Comparison of ENCODE assay signal across 27 mouse cellular contexts in genomic region chr6:72834518-72834917, GRCm38 (mm10). TPM values are rescaled to one million over a fixed set of nuclear protein-coding genes. Genes with fewer than 3 reads are reported as not detected.
"Had no signal": no experiment of that assay in that cellular context is flagged by ENCODE, and none has a peak within 500 bp of the region (broad histone marks: within the 10 kb centered on the region; RNA-seq: fewer than 3 reads in every experiment).

No protein-coding gene starts in this region.

- DNase-seq: gastrocnemius, adult 2 months; gastrocnemius, postnatal 10 days; gastrocnemius, postnatal 25 days; heart, adult 18-20 months; heart, postnatal 10 days; heart, postnatal 4 days; kidney, adult 18-20 months; kidney, adult 8-10 months; kidney, postnatal 10 days; kidney, postnatal 25 days; kidney, postnatal 4 days; left cerebral cortex, postnatal 4 days had no signal

- H3K9ac ChIP-seq: heart, embryonic 12.5 days; hindbrain, embryonic 12.5 days; hindbrain, embryonic 14.5 days; intestine, embryonic 15.5 days; limb, embryonic 13.5 days; limb, embryonic 15.5 days; liver, embryonic 12.5 days had no signal

- ATAC-seq: hindbrain, embryonic 16.5 days; inflammation-experienced regulatory T-cells, adult 6 months; intestine, embryonic 15.5 days; intestine, postnatal 0 days; liver, embryonic 12.5 days had no signal

- H3K4me2 ChIP-seq: heart, embryonic 12.5 days; hindbrain, embryonic 12.5 days; hindbrain, embryonic 14.5 days; intestine, embryonic 15.5 days; limb, embryonic 13.5 days; limb, embryonic 15.5 days; liver, embryonic 12.5 days had no signal

- H3K36me3 ChIP-seq: intestine, embryonic 15.5 days; liver, embryonic 12.5 days had no signal

- H3K4me3 ChIP-seq: gastrocnemius, adult 2 months; heart, embryonic 10.5 days; heart, embryonic 12.5 days; hindbrain, embryonic 10.5 days; hindbrain, embryonic 12.5 days; intestine, embryonic 15.5 days; layer of hippocampus, adult 2 months; left cerebral cortex, adult 2 months; limb, embryonic 13.5 days; limb, embryonic 15.5 days; liver, embryonic 12.5 days had no signal

- H3K27ac ChIP-seq: gastrocnemius, adult 2 months; heart, embryonic 10.5 days; hindbrain, embryonic 10.5 days; hindbrain, embryonic 12.5 days; hindbrain, embryonic 14.5 days; intestine, embryonic 15.5 days; layer of hippocampus, adult 2 months; left cerebral cortex, adult 2 months; limb, embryonic 13.5 days; limb, embryonic 15.5 days; liver, embryonic 12.5 days had no signal

- H3K27me3 ChIP-seq: heart, embryonic 12.5 days; hindbrain, embryonic 12.5 days; intestine, embryonic 15.5 days; limb, embryonic 13.5 days; limb, embryonic 15.5 days; liver, embryonic 12.5 days had no signal

- H3K9me3 ChIP-seq: heart, embryonic 10.5 days; heart, embryonic 12.5 days; hindbrain, embryonic 10.5 days; hindbrain, embryonic 12.5 days; intestine, embryonic 15.5 days; limb, embryonic 13.5 days; limb, embryonic 15.5 days; liver, embryonic 12.5 days had no signal

- H3K4me1 ChIP-seq: hindbrain, embryonic 10.5 days; hindbrain, embryonic 12.5 days; intestine, embryonic 15.5 days; limb, embryonic 13.5 days; liver, embryonic 12.5 days had no signal

RNA-seq across cellular contexts. Expression of gene Tcf7l1, which starts 45.5 kb away (rescaled TPM):
- total RNA-seq: granulocyte monocyte progenitor cell, adult 5-6 weeks had no signal
